Mouse (Mus musculus) heart, embryonic 10.5 days (tissue): ENCODE measurements around the gene Luzp1. TPM values are rescaled to one million over a fixed set of nuclear protein-coding genes. Genes with fewer than 3 reads are reported as not detected.

Experiments
- DNase-seq: peaks from one replicate; pipeline ENCODE4 v3.0.0-alpha.2; 2017; ENCODE audit warnings: low spot score
- H3K27ac ChIP-seq: fragments of 300-500 bp; sonication (generic); 2 replicates; pipeline ENCODE4 v1.5.1; 2016; ENCODE audit warnings: mild to moderate bottlenecking
- H3K27me3 ChIP-seq: fragments of 300-500 bp; sonication (generic); 2 replicates; pipeline ENCODE4 v1.6.1; 2016; ENCODE audit warnings: mild to moderate bottlenecking; ENCODE audit not compliant: poor library complexity, insufficient read depth, severe bottlenecking
- H3K36me3 ChIP-seq: fragments of 300-500 bp; sonication (generic); 2 replicates; pipeline ENCODE4 v1.6.1; 2016; ENCODE audit warnings: mild to moderate bottlenecking, moderate library complexity
- H3K4me1 ChIP-seq: fragments of 300-500 bp; sonication (generic); 2 replicates; pipeline ENCODE4 v1.6.1; 2016; ENCODE audit warnings: mild to moderate bottlenecking
- H3K4me3 ChIP-seq: fragments of 300-500 bp; sonication (generic); 2 replicates; pipeline ENCODE4 v1.5.1; 2016; ENCODE audit warnings: mild to moderate bottlenecking, moderate library complexity
- H3K9me3 ChIP-seq: fragments of 300-500 bp; sonication (generic); 2 replicates; pipeline ENCODE4 v1.6.1; 2016; ENCODE audit warnings: mild to moderate bottlenecking, moderate library complexity
- WGBS: fragments of 180-500 bp; shearing (Covaris S2); methylation state at CpG from one replicate; pipeline ENCODE4 v1.1.7; 2016; 5-methylcytosine and 5-hydroxymethylcytosine counted together
- polyA plus RNA-seq: library from polyadenylated mRNA; unstranded; fragments of >200 nt; fragmentation: Nextera tagmentation; extraction: Ambion mirVana; gene quantifications from 2 replicates; pipeline ENCODE4 v1.2.1, GENCODE M21; 2016

Gene Luzp1
- polyA plus RNA-seq, 1 experiment from 2014 or later, result 126 TPM

DNA sequence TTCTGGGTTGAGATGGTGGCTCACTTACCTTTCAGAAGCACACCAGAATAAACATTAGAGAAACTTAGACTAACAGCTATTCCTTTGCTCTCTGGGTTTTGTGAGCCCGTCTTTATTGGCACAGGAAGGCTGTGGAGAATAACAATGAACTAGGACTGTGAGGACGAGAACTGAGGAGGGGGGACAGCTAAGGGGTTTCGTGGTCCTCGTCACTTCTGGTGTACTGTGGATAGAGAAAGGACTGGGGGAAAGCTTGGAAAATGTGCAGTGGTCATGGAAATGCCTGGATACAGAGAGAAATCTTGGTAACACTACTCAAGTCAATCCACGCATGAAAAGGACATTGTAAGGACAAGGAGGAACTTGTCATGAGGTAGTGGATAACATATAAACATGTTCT is 52.3 kb downstream of the Luzp1 start:
- peaks cover 8% of the 10 kb centered on the region for H3K36me3 ChIP-seq
- no peaks in the 10 kb centered on the region for H3K9me3 ChIP-seq
- no peaks in the 10 kb centered on the region for H3K4me1 ChIP-seq
- no peaks in the 10 kb centered on the region for H3K27me3 ChIP-seq
- no peak overlapping the region for H3K27ac ChIP-seq
- H3K4me3 ChIP-seq, result no peak overlapping the region
- WGBS, result 83% methylated on average over 5 of the region's 5 CpGs
- DNase-seq, result no peak

DNA sequence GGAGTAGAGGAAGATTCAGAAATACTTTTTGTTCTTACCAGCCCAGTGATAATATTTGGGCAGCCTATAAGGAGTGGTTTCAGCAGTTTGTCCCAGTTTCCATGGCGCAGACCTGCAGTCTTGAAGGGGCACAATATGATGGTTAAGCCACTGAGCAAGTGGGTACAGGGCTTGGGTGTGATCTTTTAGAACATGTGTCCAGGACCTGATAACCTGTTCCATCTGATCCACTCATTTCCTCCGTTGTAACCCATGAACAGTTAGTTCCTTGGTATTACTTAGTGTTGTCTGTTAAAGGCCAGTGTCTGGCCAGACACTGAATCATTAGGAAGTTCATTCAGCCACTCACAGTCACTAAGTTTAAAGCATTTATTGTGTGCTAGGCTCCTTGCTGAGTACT is 54.7 kb downstream of the Luzp1 start:
- Histone ChIP-seq H3K36me3 (peaks cover 16% of the 10 kb centered on the region), H3K9me3 (no peaks in the 10 kb centered on the region), H3K4me3 (no peak overlapping the region), H3K27ac (no peak overlapping the region), H3K4me1 (no peaks in the 10 kb centered on the region), H3K27me3 (no peaks in the 10 kb centered on the region)
- WGBS, result 84% methylated on average over 2 of the region's 2 CpGs
- DNase-seq, result no peak

GRCm38 (mm10) chr4:136526412-136526811 is 56.9 kb downstream of the Luzp1 start:
- Histone ChIP-seq H3K9me3 (no peaks in the 10 kb centered on the region), H3K4me3 (no peak overlapping the region), H3K4me1 (no peaks in the 10 kb centered on the region), H3K27ac (no peak overlapping the region), H3K27me3 (no peaks in the 10 kb centered on the region), H3K36me3 (peaks cover 22% of the 10 kb centered on the region)
- 27% methylated on average over 4 of the region's 4 CpGs for WGBS
- no peak for DNase-seq

DNA sequence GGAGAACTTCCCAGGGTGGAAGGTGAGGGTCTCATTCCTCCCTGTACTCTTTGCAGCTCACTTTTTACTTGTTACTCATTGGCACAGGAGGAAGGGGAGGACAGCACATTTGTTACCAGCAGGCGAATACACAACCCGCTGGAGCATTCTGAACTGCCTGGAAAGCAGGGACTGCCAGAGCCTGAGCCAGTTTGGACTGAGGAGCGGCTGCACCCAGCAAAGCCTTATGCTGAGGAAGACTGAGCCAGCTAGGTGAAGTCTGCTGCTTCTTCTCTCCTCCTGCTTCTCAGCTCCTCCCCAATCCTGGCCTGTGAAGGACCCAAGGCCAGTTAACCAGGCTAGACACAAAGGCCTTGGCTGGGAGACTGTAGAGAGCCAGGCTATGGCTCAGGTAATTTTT is 75.6 kb downstream of the Luzp1 start:
- DNase-seq, result no peak
- 94% methylated on average over 3 of the region's 3 CpGs for WGBS
- H3K27me3 ChIP-seq, result no peaks in the 10 kb centered on the region
- no peak overlapping the region for H3K27ac ChIP-seq
- H3K9me3 ChIP-seq, result no peaks in the 10 kb centered on the region
- peaks cover 88% of the 10 kb centered on the region for H3K36me3 ChIP-seq
- peaks cover 9% of the 10 kb centered on the region; the same call in 1 of the 2 replicates for H3K4me1 ChIP-seq
- no peak overlapping the region for H3K4me3 ChIP-seq

DNA sequence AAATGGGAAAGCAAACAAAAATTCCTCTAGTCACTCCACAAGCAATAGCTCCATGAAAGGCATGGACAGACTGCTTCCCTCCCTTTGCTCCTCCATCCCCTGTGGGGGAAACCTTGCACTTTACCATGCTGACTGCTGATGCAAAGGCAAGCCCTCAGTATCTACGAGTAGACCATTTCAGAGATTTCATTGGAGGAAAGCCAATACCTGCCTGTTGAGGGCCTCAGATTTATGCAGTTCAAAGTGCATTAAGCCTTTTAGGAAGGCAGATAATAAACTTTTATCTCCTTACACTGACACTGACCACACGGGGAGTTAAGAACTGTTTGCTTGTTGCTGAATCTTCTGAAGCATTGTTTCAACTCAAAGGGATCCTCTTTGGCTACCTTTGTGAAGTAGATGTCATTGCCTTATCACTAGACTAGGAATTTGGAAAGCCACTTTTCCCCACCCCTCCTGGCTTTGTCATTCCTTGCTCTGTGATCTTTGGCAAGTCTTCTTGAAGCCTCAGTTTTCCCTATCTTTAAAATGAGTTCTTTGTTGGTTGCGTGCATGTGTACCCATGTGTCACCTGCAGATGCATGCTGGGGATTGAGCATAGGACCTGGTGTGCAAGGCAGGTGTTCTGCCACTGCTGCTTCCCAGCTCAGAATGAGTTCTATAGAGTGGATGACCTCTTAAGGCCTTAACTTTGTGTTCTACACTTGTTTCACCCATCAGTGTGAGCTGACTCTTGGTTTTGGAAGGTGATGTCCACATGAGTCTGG is 76.9 kb downstream of the Luzp1 start:
- H3K36me3 ChIP-seq, result peaks cover 91% of the 10 kb centered on the region
- no peak for DNase-seq
- H3K9me3 ChIP-seq, result no peaks in the 10 kb centered on the region
- no peak overlapping the region for H3K4me3 ChIP-seq
- 74% methylated on average over 3 of the region's 3 CpGs for WGBS
- no peaks in the 10 kb centered on the region for H3K27me3 ChIP-seq
- peaks cover 9% of the 10 kb centered on the region; the same call in 1 of the 2 replicates for H3K4me1 ChIP-seq
- H3K27ac ChIP-seq, result no peak overlapping the region

DNA sequence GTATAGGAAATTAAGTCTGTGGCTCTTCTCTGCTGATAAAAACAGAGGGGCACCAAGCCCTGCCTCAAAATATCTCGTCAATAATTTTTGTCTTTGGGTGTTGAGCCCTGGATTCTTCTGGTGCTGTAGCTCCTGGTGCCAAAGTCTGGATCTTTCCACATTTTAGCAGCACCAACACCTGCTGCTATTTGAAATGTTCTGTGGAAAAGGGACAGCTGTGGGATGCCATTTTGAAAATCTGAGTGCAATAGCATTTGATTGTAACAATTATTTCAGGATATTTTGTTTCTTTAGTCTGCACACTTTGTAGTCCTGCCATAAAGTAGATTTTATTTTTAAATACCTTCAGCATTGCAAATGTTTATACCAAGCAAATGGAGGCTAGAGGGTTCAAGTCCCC is 78.2 kb downstream of the Luzp1 start:
- Histone ChIP-seq H3K4me1 (peaks cover 9% of the 10 kb centered on the region; the same call in 1 of the 2 replicates), H3K36me3 (peaks cover 92% of the 10 kb centered on the region), H3K27me3 (no peaks in the 10 kb centered on the region), H3K27ac (no peak overlapping the region), H3K4me3 (no peak overlapping the region), H3K9me3 (no peaks in the 10 kb centered on the region)
- DNase-seq, result no peak
- WGBS, result 61% methylated on average over 1 of the region's 1 CpGs

GRCm38 (mm10) chr4:136548381-136548801 is 78.8 kb downstream of the Luzp1 start:
- H3K9me3 ChIP-seq, result no peaks in the 10 kb centered on the region
- DNase-seq, result no peak
- H3K4me3 ChIP-seq, result no peak overlapping the region
- peaks cover 9% of the 10 kb centered on the region; the same call in 1 of the 2 replicates for H3K4me1 ChIP-seq
- WGBS, result 56% methylated on average over 1 of the region's 1 CpGs
- H3K36me3 ChIP-seq, result peaks cover 91% of the 10 kb centered on the region
- H3K27me3 ChIP-seq, result no peaks in the 10 kb centered on the region
- no peak overlapping the region for H3K27ac ChIP-seq

- WGBS, result 42% methylated on average over 1 of the region's 1 CpGs
- no peak for DNase-seq
- H3K4me1 ChIP-seq, result peaks cover 7% of the 10 kb centered on the region; the same call in 1 of the 2 replicates
- no peaks in the 10 kb centered on the region for H3K27me3 ChIP-seq
- peaks cover 91% of the 10 kb centered on the region for H3K36me3 ChIP-seq
- H3K4me3 ChIP-seq, result no peak overlapping the region
- H3K27ac ChIP-seq, result no peak overlapping the region
- H3K9me3 ChIP-seq, result no peaks in the 10 kb centered on the region
These were observed 83.5 kb downstream of the Luzp1 start for GRCm38 (mm10) chr4:136553108-136553507.

DNA sequence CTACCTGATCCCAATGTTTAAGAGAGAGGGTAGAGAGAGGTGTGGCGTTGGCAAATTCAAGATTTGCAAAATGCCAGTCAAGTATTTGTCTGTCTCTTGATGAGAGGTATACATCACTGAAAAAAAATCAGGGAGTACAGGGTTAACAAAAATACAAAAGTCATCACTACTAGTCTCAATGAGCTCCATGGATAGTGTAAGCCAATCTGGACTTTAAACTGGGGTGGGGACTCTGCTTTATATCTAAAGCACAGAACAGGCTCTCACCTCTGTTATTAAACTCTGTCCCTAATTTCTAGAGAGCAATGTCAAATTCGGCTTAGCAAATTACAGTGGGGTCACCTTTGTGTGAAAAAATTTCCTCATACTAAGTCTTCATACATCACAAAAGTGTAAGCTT is 88.1 kb downstream of the Luzp1 start:
- WGBS, result 92% methylated on average over 2 of the region's 2 CpGs
- H3K27me3 ChIP-seq, result no peaks in the 10 kb centered on the region
- no peaks in the 10 kb centered on the region for H3K9me3 ChIP-seq
- no peak overlapping the region for H3K27ac ChIP-seq
- DNase-seq, result no peak
- peaks cover 95% of the 10 kb centered on the region for H3K36me3 ChIP-seq
- H3K4me1 ChIP-seq, result no peaks in the 10 kb centered on the region
- H3K4me3 ChIP-seq, result no peak overlapping the region

DNA sequence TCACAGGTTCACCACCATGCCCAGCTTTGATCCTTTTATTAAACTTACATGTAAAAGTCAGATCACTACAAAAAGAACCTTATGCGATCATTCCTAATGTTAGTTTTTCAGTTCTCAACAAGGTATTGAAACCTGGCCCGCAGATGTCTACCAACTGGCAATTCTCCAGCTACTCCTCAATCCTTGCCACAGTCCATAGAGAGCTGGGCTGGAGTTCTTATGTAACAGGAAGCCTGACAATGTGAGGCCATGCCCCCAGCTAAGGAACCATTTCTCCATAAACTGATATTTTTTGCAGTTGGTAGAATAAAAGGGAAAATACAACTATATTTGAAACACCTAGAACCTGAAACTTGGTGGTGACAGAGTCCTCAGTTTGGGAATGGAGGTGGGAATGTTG is 90.1 kb downstream of the Luzp1 start:
- WGBS, result 95% methylated on average over 2 of the region's 2 CpGs
- H3K4me3 ChIP-seq, result no peak overlapping the region
- H3K36me3 ChIP-seq, result peaks cover 95% of the 10 kb centered on the region
- DNase-seq, result no peak
- no peaks in the 10 kb centered on the region for H3K27me3 ChIP-seq
- no peaks in the 10 kb centered on the region for H3K4me1 ChIP-seq
- no peaks in the 10 kb centered on the region for H3K9me3 ChIP-seq
- H3K27ac ChIP-seq, result no peak overlapping the region

DNA sequence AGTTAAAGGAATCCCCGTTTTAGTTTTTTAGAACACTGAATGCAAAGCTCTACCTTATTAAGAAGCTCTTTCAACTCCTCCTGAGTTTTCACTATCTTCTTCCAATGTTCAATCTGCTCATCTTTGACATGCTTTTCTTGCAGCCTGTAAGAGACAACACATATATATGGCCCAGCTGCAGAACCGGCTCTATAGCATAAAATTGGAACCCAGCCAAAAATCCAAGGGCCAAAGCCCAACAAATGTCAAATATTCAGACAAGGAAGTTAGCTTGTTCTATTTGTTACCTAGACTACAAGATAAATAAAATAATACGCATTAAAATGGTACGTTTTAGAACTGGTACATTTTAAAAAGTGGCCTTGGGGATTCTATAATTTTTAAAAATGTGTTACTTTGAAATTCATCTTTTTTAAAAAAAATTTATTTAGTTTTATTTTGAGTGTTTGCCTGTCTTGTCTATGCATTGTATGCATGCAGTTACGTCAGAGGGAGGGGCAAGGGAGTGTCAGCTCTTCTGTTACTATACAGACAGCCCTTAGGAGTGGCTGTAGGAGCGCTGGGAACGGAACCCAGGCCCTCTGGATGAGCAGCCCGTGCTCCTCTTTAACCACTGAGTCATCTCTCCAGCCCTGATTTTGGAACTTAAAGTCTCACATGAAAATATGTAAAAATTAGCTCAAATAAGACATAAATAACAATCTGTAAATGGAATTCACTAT is 90.9 kb downstream of the Luzp1 start:
- Histone ChIP-seq H3K4me1 (no peaks in the 10 kb centered on the region), H3K27me3 (no peaks in the 10 kb centered on the region), H3K9me3 (no peaks in the 10 kb centered on the region), H3K4me3 (no peak overlapping the region), H3K27ac (no peak overlapping the region), H3K36me3 (peaks cover 94% of the 10 kb centered on the region)
- DNase-seq, result no peak
- WGBS, result 92% methylated on average over 8 of the region's 8 CpGs

DNA sequence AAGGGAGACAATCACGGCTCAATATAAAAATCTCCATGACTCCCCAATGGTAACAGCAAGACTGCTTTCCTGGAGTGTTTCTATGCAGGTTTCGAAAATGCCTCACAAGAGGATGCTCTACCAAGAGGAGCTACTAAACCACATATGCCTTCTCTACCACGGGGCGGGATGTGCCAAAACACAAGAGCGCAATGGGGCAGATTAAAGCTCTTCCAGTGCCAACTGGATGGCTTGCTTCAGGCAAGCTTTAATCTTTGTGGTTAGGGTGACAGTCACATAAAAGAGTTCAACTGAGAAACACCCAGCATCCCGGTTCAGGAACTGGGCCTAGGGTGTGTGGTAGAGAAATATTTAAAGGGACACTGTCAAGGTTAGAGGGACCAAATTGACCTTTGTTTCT is 93.2 kb downstream of the Luzp1 start:
- Histone ChIP-seq H3K27me3 (no peaks in the 10 kb centered on the region), H3K27ac (no peak overlapping the region), H3K36me3 (peaks cover 96% of the 10 kb centered on the region), H3K4me3 (no peak overlapping the region), H3K9me3 (no peaks in the 10 kb centered on the region), H3K4me1 (peaks cover 6% of the 10 kb centered on the region; the same call in 1 of the 2 replicates)
- DNase-seq, result no peak
- WGBS, result 90% methylated on average over 6 of the region's 6 CpGs

DNA sequence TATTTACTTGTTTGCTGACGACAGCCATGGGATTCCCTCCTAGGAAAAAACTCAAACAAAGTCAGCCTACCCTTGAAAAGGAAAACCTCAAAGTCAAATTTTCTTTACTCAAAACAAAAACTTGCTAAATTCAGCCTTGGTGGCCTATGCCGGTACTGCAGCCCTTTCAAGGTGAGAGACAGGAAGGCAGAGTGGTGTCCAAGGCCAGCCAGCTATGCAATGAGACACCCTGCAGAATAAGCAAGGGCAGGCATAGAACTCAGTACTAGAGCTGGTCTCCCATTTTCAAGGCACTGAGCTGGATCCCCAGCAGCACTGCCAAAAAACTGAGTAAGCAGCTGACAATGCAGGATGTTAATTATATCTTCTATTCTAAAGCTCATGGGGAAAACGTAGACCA is 99.1 kb downstream of the Luzp1 start:
- no peak overlapping the region for H3K27ac ChIP-seq
- no peak for DNase-seq
- H3K4me3 ChIP-seq, result no peak overlapping the region
- H3K27me3 ChIP-seq, result no peaks in the 10 kb centered on the region
- peaks cover 84% of the 10 kb centered on the region for H3K36me3 ChIP-seq
- WGBS, result 84% methylated on average over 3 of the region's 3 CpGs
- H3K9me3 ChIP-seq, result no peaks in the 10 kb centered on the region
- H3K4me1 ChIP-seq, result peaks cover 6% of the 10 kb centered on the region; the same call in 1 of the 2 replicates
